Mouse (Mus musculus): ENCODE measurements around the gene Lss. TPM values are rescaled to one million over a fixed set of nuclear protein-coding genes. Genes with fewer than 3 reads are reported as not detected.

Gene Lss
- polyA plus RNA-seq, 1 experiment from 2014 or later: 62.4 TPM

DNA sequence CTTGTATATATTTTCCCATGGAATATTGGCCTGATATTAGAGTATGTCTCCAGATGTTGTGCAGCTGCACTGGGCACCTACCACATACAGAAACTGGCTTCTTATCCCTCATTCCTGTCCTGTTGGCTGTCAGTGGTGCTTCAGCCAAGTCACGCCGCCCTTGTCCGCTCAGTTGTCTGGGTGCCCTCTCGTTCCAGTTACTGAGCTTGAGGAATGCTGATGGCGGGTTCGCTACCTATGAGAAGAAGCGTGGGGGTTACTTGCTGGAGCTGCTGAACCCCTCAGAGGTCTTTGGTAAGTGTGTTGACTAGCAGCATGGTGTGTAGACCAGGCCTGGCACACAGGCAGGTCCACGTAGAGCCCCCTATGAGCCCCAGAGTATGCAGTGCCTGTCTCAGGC, 15.2 kb downstream of the Lss start:
- no peak overlapping the region for H3K4me2 ChIP-seq (ENCODE audit: low read length)
- H3K4me3 ChIP-seq (ENCODE audit: low read depth, low read length): no peak overlapping the region
- no peaks in the 10 kb centered on the region for H3K4me1 ChIP-seq (replicated peaks; ENCODE audit: control insufficient read depth, insufficient read depth, low read length)
- ATAC-seq (replicated peaks; ENCODE audit: low FRiP score, low TSS enrichment, low read depth) (no peak), DNase-seq (ENCODE audit: low spot score) (no peak)
- no peak overlapping the region for H3K27ac ChIP-seq (ENCODE audit: low read depth)
- peaks cover 100% of the 10 kb centered on the region for H3K36me3 ChIP-seq (ENCODE audit: control insufficient read depth, insufficient read depth, low read length)
- no peaks in the 10 kb centered on the region for H3K27me3 ChIP-seq (replicated peaks; ENCODE audit: control insufficient read depth, insufficient read depth, low read length)
- no peak overlapping the region for H3K9ac ChIP-seq (ENCODE audit: low read length)
- H3K9me3 ChIP-seq (ENCODE audit: control insufficient read depth, low read length): no peaks in the 10 kb centered on the region
- 97% methylated on average over 8 of the region's 8 CpGs for WGBS

DNA sequence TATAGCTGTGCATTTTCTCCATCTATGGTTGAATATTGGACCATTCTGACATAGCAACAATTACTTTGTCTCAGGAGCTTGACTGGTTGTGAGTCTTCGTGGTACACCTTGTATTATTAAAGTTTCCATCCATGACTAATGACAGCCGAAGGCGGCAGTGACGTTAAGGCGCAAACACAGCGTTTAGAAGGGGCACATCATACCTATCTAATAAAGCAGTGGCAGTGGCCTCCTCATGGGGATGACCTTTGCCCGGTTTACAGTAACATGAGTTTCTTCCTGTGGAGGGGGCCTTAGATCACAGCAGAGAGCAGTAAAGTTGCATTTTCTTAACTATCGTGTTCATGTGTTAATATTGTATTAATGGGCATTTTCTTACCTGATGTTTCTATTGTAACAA, 16.8 kb downstream of the Lss start:
- 91% methylated on average over 8 of the region's 8 CpGs for WGBS
- H3K27ac ChIP-seq (ENCODE audit: low read depth): no peak overlapping the region
- peaks cover 100% of the 10 kb centered on the region for H3K36me3 ChIP-seq (ENCODE audit: control insufficient read depth, insufficient read depth, low read length)

DNA sequence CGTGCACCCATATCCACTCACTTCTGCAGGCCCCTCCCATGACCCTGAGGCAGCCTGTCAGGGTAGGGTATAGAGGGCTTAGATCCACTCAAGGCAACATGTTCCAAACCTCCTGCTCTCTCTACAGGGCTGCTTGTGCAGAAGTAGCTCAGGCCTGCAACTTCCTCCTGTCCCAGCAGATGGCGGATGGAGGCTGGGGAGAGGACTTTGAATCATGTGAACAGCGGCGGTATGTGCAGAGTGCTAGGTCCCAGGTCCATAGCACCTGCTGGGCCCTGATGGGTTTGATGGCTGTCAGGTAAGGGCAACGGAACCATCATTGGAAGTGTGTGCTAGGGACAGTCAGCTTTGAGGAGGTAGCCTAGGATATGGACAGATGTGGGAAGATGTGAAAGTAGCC, 19.1 kb downstream of the Lss start:
- H3K27me3 ChIP-seq (replicated peaks; ENCODE audit: control insufficient read depth, insufficient read depth, low read length): no peaks in the 10 kb centered on the region
- no peak overlapping the region for H3K27ac ChIP-seq (ENCODE audit: low read depth)
- H3K4me3 ChIP-seq (ENCODE audit: low read depth, low read length): no peak overlapping the region
- 85% methylated on average over 5 of the region's 5 CpGs for WGBS
- no peak overlapping the region for H3K9ac ChIP-seq (ENCODE audit: low read length)
- no peaks in the 10 kb centered on the region for H3K4me1 ChIP-seq (replicated peaks; ENCODE audit: control insufficient read depth, insufficient read depth, low read length)
- H3K36me3 ChIP-seq (ENCODE audit: control insufficient read depth, insufficient read depth, low read length): peaks cover 97% of the 10 kb centered on the region
- DNase-seq (ENCODE audit: low spot score) (no peak), ATAC-seq (replicated peaks; ENCODE audit: low FRiP score, low TSS enrichment, low read depth) (no peak)
- no peaks in the 10 kb centered on the region for H3K9me3 ChIP-seq (ENCODE audit: control insufficient read depth, low read length)
- H3K4me2 ChIP-seq (ENCODE audit: low read length): no peak overlapping the region

More for the DNA sequence above, 16.8 kb downstream of the Lss start:
- ATAC-seq (replicated peaks; ENCODE audit: low FRiP score, low TSS enrichment, low read depth) (no peak), DNase-seq (ENCODE audit: low spot score) (no peak)
- Histone ChIP-seq H3K4me2 (ENCODE audit: low read length) (no peak overlapping the region), H3K9me3 (ENCODE audit: control insufficient read depth, low read length) (no peaks in the 10 kb centered on the region), H3K4me1 (replicated peaks; ENCODE audit: control insufficient read depth, insufficient read depth, low read length) (no peaks in the 10 kb centered on the region), H3K27me3 (replicated peaks; ENCODE audit: control insufficient read depth, insufficient read depth, low read length) (no peaks in the 10 kb centered on the region), H3K4me3 (ENCODE audit: low read depth, low read length) (no peak overlapping the region), H3K9ac (ENCODE audit: low read length) (no peak overlapping the region)

DNA sequence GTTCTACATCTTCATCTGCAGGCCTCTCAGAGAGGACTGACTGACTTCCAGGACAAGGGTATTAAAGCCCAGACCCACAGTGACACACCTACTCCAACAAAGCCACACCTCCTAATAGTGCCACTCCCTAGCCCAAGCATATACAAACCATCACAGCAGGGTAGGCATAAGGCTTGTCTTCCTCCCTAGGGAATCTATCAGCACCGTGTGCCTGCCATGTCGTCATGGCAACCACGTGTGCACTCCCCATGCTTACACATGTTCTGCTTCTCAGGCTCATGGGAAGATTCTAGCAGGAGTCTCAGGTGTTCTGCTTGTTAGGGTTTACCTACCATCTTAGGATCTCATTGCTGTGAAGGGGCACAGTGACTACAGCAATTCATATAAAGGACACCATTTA, 20.2 kb downstream of the Lss start:
- no peaks in the 10 kb centered on the region for H3K27me3 ChIP-seq (replicated peaks; ENCODE audit: control insufficient read depth, insufficient read depth, low read length)

DNA sequence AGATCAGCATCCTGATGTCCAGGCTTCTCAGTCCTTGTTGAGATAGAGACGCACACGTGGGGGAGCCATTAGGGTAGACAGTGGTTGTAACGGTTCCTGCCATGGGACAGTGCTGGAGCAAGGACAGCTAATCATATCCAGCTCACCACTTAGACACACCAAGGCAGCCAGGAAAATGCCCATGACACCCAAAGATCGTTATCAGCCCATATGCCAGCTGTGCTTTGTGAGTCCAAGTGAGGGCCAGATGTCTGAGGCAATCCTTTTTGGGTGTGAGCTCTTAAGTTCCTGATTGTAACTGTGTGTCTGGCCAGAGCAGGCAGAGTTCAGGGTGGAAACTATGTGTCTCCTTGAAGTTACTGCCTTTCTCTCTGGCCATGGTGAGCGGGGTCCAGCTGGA, 22.7 kb downstream of the Lss start:
- no peaks in the 10 kb centered on the region for H3K27me3 ChIP-seq (replicated peaks; ENCODE audit: control insufficient read depth, insufficient read depth, low read length)
- no peak overlapping the region for H3K4me3 ChIP-seq (ENCODE audit: low read depth, low read length)
- ATAC-seq (replicated peaks; ENCODE audit: low FRiP score, low TSS enrichment, low read depth): no peak
- 89% methylated on average over 5 of the region's 5 CpGs for WGBS
- no peak overlapping the region for H3K9ac ChIP-seq (ENCODE audit: low read length)
- no peaks in the 10 kb centered on the region for H3K9me3 ChIP-seq (ENCODE audit: control insufficient read depth, low read length)
- peaks cover 65% of the 10 kb centered on the region for H3K36me3 ChIP-seq (ENCODE audit: control insufficient read depth, insufficient read depth, low read length)
- no peaks in the 10 kb centered on the region for H3K4me1 ChIP-seq (replicated peaks; ENCODE audit: control insufficient read depth, insufficient read depth, low read length)
- no peak for DNase-seq (ENCODE audit: low spot score)
- no peak overlapping the region for H3K4me2 ChIP-seq (ENCODE audit: low read length)
- no peak overlapping the region for H3K27ac ChIP-seq (ENCODE audit: low read depth)

More for the DNA sequence above, 20.2 kb downstream of the Lss start:
- Histone ChIP-seq H3K9ac (ENCODE audit: low read length) (no peak overlapping the region), H3K4me2 (ENCODE audit: low read length) (no peak overlapping the region), H3K36me3 (ENCODE audit: control insufficient read depth, insufficient read depth, low read length) (peaks cover 90% of the 10 kb centered on the region), H3K9me3 (ENCODE audit: control insufficient read depth, low read length) (no peaks in the 10 kb centered on the region), H3K27ac (ENCODE audit: low read depth) (no peak overlapping the region), H3K4me3 (ENCODE audit: low read depth, low read length) (no peak overlapping the region), H3K4me1 (replicated peaks; ENCODE audit: control insufficient read depth, insufficient read depth, low read length) (no peaks in the 10 kb centered on the region)
- WGBS: 79% methylated on average over 3 of the region's 3 CpGs
- DNase-seq (ENCODE audit: low spot score) (no peak), ATAC-seq (replicated peaks; ENCODE audit: low FRiP score, low TSS enrichment, low read depth) (no peak)

DNA sequence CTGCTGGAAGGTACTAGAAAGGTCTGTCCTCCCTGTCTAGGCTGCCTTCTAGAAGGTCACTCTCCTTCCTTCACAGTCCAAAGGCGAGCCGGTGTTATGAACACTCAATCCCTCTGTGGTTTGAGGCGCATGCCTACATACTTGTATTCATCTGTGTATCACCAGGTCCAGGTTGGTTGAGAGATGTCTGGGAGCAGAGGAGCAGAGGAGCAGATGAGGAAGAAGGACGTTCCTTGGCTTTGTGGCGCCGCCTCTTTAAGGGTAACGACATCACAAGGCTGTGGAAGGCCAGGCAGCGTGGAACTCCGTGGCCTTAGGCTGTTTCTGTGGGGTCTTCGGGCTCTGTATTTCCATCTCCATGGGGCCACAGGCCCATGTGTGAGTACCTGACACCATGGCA, 30.6 kb downstream of the Lss start, which contains the start of gene Spatc1l:
Gene Spatc1l (plus strand): TSS at position 301 of the 400 bp plus-strand sequence.
- ATAC-seq (replicated peaks; ENCODE audit: low FRiP score, low TSS enrichment, low read depth) (no peak), DNase-seq (ENCODE audit: low spot score) (no peak)
- Histone ChIP-seq H3K4me3 (ENCODE audit: low read depth, low read length) (no peak within 1 kb of the TSS), H3K4me1 (replicated peaks; ENCODE audit: control insufficient read depth, insufficient read depth, low read length) (no peaks in the 10 kb centered on the region), H3K9me3 (ENCODE audit: control insufficient read depth, low read length) (no peaks in the 10 kb centered on the region), H3K4me2 (ENCODE audit: low read length) (no peak within 1 kb of the TSS), H3K27ac (ENCODE audit: low read depth) (no peak within 1 kb of the TSS), H3K27me3 (replicated peaks; ENCODE audit: control insufficient read depth, insufficient read depth, low read length) (no peaks in the 10 kb centered on the region), H3K9ac (ENCODE audit: low read length) (no peak within 1 kb of the TSS), H3K36me3 (ENCODE audit: control insufficient read depth, insufficient read depth, low read length) (no peaks in the 10 kb centered on the region)
- 86% methylated on average over 10 of the region's 10 CpGs for WGBS

DNA sequence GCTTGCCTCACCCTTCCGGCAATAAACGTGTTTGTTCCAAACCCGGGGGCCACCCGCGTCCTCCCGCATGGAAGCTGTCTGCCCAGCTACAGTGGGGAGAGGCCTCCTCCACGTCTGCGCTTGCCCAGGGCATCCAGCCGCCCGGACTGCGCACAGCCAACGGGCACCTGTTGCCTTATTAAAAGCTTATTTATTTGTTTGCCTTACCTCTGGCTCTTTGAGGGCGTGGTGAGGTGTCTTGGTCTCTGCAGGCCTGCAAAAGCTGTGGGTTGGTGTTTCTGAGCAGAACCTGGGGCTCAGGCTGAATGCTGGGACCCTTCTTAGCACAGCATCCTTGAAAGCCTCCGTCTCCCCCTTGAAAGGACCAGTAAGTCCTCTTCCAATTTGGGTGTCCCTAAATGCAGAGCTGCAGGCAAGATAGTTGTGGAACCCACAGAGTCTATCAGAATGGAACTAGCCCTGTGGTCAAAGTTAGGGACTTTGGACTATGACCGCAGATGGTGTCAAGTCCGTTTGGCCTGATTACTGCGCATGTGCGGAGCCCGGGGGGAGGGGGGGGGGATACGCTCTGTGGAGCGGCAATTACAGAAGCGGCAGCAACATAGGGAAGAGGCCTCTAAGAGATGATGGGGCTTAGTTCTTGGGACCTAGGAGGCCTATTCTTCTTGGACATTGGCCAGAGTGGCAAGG, 38.8 kb downstream of the Lss start:
- Histone ChIP-seq H3K36me3 (ENCODE audit: control insufficient read depth, insufficient read depth, low read length) (no peaks in the 10 kb centered on the region), H3K27ac (ENCODE audit: low read depth) (no peak overlapping the region), H3K4me2 (ENCODE audit: low read length) (no peak overlapping the region), H3K9ac (ENCODE audit: low read length) (no peak overlapping the region), H3K4me1 (replicated peaks; ENCODE audit: control insufficient read depth, insufficient read depth, low read length) (no peaks in the 10 kb centered on the region), H3K9me3 (ENCODE audit: control insufficient read depth, low read length) (no peaks in the 10 kb centered on the region), H3K4me3 (ENCODE audit: low read depth, low read length) (no peak overlapping the region), H3K27me3 (replicated peaks; ENCODE audit: control insufficient read depth, insufficient read depth, low read length) (no peaks in the 10 kb centered on the region)
- WGBS: 91% methylated on average over 22 of the region's 22 CpGs
- DNase-seq (ENCODE audit: low spot score) (no peak), ATAC-seq (replicated peaks; ENCODE audit: low FRiP score, low TSS enrichment, low read depth) (no peak)

DNA sequence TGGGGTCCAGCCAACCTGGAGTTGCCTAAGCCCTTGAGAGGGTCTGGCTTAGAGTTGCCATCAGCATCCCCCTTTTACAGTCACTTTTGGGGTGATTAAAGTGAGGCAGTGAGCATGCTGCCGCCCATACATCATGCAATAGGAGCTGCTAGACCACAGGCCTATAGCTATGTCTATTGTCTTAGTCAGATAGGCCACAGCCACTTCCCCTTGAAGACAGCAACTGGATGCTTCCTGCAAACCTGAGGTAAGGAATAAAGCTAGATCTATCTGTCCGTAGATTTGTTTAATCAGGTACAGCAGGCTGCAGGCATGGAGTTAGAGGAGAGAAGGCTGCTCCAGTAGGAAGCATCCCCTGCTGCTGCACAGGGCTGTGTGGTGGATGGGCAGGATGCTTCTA, 39.7 kb downstream of the Lss start:
- Histone ChIP-seq H3K4me3 (ENCODE audit: low read depth, low read length) (no peak overlapping the region), H3K27ac (ENCODE audit: low read depth) (no peak overlapping the region), H3K4me2 (ENCODE audit: low read length) (no peak overlapping the region), H3K36me3 (ENCODE audit: control insufficient read depth, insufficient read depth, low read length) (no peaks in the 10 kb centered on the region), H3K27me3 (replicated peaks; ENCODE audit: control insufficient read depth, insufficient read depth, low read length) (no peaks in the 10 kb centered on the region), H3K4me1 (replicated peaks; ENCODE audit: control insufficient read depth, insufficient read depth, low read length) (no peaks in the 10 kb centered on the region), H3K9ac (ENCODE audit: low read length) (no peak overlapping the region), H3K9me3 (ENCODE audit: control insufficient read depth, low read length) (no peaks in the 10 kb centered on the region)
- DNase-seq (ENCODE audit: low spot score): no peak
- no peak for ATAC-seq (replicated peaks; ENCODE audit: low FRiP score, low TSS enrichment, low read depth)
- WGBS: 56% methylated on average over 2 of the region's 2 CpGs

DNA sequence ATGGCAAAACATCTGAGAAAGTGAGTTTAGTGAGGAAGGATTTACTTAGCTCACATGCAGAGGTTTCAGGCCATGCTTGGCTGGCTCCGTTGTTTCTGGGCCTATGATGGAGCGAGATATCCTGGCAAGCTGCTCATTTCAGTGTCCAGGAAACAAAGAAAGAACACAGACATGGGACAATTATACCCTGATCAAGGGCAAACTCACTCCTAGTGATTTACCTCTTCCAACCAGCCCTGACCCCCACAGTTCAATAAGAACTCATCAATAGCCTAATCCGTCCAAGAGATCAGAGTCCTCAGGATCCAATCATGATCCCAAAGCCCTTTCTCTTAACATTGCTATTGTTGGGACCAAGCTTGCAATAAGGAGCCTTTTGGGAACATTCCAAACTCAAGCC, 40.8 kb downstream of the Lss start:
- no peak for ATAC-seq (replicated peaks; ENCODE audit: low FRiP score, low TSS enrichment, low read depth)
- H3K27ac ChIP-seq (ENCODE audit: low read depth): no peak overlapping the region
- no peaks in the 10 kb centered on the region for H3K4me1 ChIP-seq (replicated peaks; ENCODE audit: control insufficient read depth, insufficient read depth, low read length)
- no peak overlapping the region for H3K9ac ChIP-seq (ENCODE audit: low read length)
- DNase-seq (ENCODE audit: low spot score): no peak
- no peak overlapping the region for H3K4me2 ChIP-seq (ENCODE audit: low read length)
- H3K27me3 ChIP-seq (replicated peaks; ENCODE audit: control insufficient read depth, insufficient read depth, low read length): no peaks in the 10 kb centered on the region
- no peaks in the 10 kb centered on the region for H3K9me3 ChIP-seq (ENCODE audit: control insufficient read depth, low read length)
- H3K4me3 ChIP-seq (ENCODE audit: low read depth, low read length): no peak overlapping the region
- H3K36me3 ChIP-seq (ENCODE audit: control insufficient read depth, insufficient read depth, low read length): no peaks in the 10 kb centered on the region
- WGBS: 84% methylated on average over 3 of the region's 3 CpGs

Data from intestine, embryonic 14.5 days (tissue).